Mouse (Mus musculus): Measurements from ENCODE around the gene Tmem63a.

The Tmem63a gene

GRCm38 (mm10) chr1:181009011-181009590 lies 67.0 kb downstream of the Tmem63a start:
- DNase-seq (ENCODE audit: low read depth, low spot score), result no peak

DNA sequence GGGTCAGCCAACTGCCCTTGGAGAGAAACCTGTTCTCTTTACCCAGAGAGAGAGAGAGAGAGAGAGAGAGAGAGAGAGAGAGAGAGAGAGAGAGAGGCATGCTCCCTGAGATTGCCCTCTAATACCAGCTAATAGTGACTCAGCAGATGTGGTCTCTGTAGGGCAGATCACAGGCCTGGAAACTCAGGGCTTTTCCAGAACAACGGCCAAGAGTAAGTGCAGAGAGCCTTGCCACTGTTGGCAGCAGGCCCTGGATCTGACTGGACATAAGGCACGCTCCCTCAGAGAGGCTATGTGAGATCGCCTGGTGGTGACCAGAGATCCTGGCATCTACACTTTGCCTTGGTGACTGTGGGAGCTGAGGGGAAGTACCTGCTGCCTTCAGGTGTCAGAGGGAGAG lies 67.6 kb downstream of the Tmem63a start:
- DNase-seq (ENCODE audit: low read depth, low spot score), result peak; percentile 90

GRCm38 (mm10) chr1:181010171-181010932 lies 68.2 kb downstream of the Tmem63a start:
- DNase-seq (ENCODE audit: low read depth, low spot score), result no peak

- DNase-seq (ENCODE audit: low read depth, low spot score), result no peak
Measured at GRCm38 (mm10) chr1:181011601-181012000, 69.5 kb downstream of the Tmem63a start.

DNA sequence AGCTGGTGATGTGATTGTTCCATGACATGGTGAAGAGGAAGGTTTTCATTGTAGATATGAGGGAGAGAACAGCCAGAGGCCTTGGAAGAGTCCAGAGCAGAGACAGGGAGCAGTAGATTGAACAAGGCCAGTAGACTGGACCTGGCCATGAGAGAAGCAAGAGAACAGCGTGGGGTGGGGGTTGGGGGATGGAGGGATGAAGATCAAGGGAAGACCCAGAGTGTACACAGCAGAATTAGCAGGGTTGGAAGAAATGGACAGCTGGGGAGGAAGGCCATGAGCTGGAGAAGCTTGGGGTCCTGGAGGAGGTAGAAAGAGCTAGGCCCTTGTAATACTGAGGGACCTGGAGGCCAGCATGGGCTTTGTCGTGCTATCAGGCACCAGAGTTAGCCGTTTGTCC lies 70.3 kb downstream of the Tmem63a start:
- DNase-seq (ENCODE audit: low read depth, low spot score), result no peak

DNA sequence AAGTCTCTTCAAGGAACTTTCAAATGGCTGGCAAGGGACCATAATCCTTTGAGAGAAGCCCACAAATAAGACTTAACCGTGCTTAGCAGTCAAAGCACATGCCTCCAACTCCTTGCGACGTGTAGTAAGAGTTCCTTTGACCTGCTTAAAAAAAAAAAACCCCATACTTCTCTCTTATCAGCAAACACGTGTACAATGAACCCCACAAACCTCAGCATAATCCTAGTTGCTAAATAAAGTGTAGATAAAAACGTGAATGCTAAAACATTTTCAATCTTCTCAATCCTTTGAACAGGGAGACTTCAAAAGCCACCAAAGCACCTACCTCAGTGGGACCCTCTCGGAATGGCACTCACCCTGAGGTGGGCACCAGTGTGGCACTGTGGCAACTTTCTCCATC lies 71.3 kb downstream of the Tmem63a start:
- no peak for DNase-seq (ENCODE audit: low read depth, low spot score)

DNA sequence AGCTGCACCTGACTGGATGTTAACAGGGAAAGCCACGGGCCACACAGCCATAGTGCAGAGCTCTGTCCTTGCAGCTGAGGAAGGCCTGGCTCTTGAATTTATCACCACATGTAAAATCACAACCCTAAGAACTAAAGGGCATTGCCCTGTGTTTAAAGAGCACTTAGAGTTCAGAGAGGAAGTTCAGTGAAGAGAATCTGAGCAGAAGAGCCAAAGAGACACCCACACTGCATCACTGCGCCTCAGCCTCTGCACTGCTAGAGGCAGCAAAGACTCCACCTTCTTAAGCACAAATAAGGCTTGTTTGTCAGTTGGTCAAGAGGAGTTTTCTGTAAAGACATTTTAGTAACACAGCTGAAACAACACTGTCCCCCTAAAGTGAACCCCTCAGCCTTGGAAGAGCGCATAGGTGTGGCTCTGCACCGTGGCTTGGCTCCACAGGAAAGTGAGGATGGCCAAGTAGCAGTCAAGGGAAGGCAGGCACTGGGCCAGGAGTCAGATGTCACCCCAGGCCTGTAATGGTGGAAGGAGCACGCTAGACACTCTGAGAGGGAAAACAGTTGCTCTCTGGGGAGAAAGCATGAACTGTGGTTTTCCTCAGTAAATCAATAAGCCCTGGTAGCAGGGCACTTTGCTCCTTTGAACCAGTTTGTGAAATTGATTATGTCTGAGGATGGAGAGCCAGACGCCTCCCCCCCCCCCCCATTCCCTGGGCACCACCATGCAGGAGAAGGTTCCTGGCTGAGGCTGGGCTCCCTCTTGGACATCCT lies 72.8 kb downstream of the Tmem63a start:
- peak; percentile 78 for DNase-seq (ENCODE audit: low read depth, low spot score)

GRCm38 (mm10) chr1:181015558-181015957 lies 73.4 kb downstream of the Tmem63a start:
- DNase-seq (ENCODE audit: low read depth, low spot score), result peak; percentile 81

GRCm38 (mm10) chr1:181016045-181016444 lies 73.9 kb downstream of the Tmem63a start:
- DNase-seq (ENCODE audit: low read depth, low spot score), result no peak

DNA sequence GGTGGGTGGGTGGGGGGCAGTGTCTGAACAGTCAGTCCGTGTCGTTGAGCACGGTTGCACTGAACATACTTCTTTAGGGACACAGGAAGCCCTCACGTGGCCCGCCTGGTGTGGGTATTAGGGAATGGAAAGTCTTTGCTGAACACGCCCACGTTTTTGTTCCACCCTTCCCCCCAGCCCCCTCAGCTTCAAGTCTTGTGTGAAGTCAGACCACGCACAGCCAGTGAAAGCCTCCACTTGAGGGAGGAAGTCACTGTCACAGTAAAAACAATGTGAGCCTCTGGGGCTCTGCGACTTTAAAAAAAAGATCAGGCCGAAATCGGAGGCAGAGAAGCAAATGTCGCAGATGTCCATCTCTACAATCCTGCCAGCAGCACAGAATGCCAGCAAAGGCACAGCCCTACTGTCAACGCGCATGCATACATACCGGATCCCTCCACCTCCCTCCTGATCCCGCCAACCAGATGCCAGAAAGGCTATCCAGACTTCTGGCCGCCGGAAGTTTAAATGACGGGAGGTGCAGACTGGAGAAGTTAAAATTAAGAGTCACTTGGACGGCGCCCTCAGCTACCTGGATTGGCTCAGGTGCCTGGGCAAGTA lies 74.5 kb downstream of the Tmem63a start:
- DNase-seq (ENCODE audit: low read depth, low spot score), result peak; percentile 94

GRCm38 (mm10) chr1:181017212-181017711 lies 75.1 kb downstream of the Tmem63a start:
- DNase-seq (ENCODE audit: low read depth, low spot score), result peak; percentile 67

DNA sequence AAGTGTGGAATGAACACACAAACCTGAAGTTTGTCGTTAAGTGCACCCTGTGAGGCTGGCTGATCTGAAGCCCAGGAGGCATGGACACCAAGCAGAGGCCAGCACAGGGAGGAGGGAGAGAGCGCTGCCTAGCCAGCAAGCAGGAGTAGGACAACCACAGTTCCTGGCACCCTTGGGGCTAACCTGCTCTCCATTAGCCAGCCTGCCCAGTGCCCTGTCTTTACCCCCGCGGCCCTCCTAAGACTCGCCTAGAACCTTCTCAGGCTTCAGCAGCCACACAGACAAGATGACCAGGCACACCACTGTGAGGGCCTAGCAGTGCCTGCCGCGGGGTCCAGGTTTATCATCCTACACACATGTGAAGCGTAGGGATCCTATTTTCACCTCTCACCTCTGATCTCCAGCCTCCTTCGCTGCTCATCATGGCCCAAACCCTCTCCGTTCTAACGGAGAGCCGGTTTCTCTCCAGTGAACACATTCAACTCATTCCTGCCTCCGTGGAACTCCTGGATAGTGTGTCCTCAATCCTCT lies 75.8 kb downstream of the Tmem63a start:
- no peak for DNase-seq (ENCODE audit: low read depth, low spot score)

DNA sequence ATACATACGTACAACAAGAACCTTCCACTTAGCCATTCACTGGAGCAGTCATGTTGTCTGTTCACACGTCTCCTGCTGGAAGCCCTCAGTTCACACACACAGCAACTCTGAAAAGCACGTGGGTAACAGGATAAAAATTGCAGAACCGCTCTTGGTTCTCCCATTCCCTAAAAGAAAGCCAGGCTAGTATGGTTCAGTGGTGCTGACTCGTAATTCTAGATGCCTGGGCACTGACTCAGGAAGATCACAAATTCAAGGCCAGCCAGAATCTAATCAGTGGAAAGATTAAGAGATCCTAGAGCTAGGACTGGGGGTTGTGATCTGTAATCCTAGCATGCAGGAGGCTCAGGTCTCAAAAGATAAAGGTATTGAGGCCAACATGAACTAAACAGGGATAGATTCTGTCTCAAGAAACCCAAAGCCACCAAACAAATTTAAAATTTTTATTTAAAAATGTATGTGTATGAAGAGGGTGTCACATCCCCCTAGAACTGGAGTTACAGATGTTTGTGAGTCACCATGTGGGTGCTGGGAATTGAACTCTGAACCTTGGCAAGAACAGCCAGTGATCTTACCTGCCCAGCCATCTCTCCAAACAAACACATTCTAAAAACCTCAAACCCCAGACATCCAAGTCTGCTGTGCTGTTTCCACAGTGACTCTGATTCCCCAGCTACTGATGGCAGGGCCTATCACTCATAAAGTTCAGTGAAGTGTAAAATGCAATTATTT lies 78.8 kb downstream of the Tmem63a start, which contains the start of gene Ephx1:
TSS of gene Ephx1 (minus strand) at position 149 of the 732 bp plus-strand sequence.
- DNase-seq (ENCODE audit: low read depth, low spot score), result no peak

DNA sequence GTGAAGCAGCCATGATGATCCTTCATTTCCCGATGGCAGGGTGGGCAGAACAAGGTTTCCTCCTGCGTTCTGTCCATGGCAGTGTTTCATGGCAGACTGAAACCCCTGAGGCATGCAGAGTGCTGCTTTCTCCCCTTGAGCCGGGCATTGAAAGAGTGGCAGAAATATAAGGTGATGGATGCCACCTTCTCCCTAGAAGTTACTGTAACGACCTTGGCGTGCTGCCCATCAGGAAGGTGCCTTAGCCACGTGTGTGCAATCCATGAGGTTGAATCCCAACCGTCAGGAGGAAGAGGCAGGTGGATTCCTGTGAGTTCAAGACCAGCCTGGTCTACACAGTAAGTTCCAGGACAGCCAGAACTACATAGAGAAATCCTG lies 79.3 kb downstream of the Tmem63a start:
- no peak for DNase-seq (ENCODE audit: low read depth, low spot score)

GRCm38 (mm10) chr1:181022265-181022664 lies 80.1 kb downstream of the Tmem63a start:
- no peak for DNase-seq (ENCODE audit: low read depth, low spot score)
